Mouse (Mus musculus): ENCODE measurements around the gene Zfp36.

DNA sequence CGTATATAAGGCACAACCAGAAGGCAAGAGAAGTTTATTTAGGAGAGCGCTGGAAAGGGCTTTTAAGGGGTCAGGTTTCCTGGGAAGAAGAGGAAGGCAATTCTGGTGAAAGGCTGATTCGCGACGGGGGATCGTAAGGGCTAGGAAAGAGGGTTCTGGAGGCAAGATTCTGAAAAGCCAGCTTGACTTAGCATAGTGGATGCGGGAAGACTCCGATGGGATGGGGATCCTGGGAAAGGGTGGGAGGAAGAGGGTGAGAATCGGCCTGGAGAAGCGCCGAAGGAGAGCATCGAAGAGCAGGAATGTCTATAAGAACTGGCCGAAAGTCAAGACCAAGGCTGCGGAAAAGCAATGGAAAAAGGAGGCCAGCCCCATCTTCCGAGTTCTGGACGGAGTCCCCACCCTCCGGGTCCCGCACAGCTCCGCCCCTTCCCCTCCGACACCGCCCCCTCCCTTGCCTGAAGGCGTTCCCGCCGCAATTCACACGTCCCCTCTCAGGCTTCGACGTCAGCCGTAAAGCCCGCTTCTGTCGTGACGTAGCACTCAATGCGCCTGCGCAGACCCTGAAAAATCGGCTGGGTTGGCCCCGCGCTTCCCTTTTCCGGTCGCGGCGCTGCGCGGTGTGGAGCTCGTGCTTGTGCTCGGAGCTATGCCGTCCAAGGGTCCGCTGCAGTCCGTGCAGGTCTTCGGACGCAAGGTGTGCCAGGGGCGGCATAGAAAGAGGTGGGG, 29.7 kb downstream of the Zfp36 start, which contains the start of gene Rps16:
- TF ChIP-seq POLR2A (IDR thresholded peaks at IDR 0.05; ENCODE audit: insufficient read depth, low read depth, low read length): peak; percentile 86
- TF ChIP-seq CTCF (IDR thresholded peaks at IDR 0.05): no peak
